Mouse (Mus musculus) megakaryocyte-erythroid progenitor cell, adult 5-6 weeks (primary cell): ENCODE data around the gene Rasgef1a. TPM values are rescaled to one million over a fixed set of nuclear protein-coding genes. Genes with fewer than 3 reads are reported as not detected.

Source experiments
- ATAC-seq: replicated peaks from 2 replicates; pipeline ENCODE4 v1.8.0; 2016; ENCODE audit warnings: mild to moderate bottlenecking, inconsistent platforms; ENCODE audit not compliant: severe bottlenecking, poor library complexity, low FRiP score, low TSS enrichment
- total RNA-seq, 2 experiments: library from RNA; stranded (forward) in 1 of 2; stranded (reverse) in 1 of 2; fragments of 200-1000, 215-1000 nt in 1 of 2; fragments of >200 nt in 1 of 2; fragmentation: Nextera tagmentation in 1 of 2; gene quantifications; 2 replicates each; pipeline ENCODE4 v1.2.3; 2014 to 2017

Rasgef1a gene
- total RNA-seq, 2 experiments from 2014 or later = not detected

GRCm38 (mm10) chr6:118019569-118019968, 8.3 kb downstream of the Rasgef1a start:
- ATAC-seq = no peak

DNA sequence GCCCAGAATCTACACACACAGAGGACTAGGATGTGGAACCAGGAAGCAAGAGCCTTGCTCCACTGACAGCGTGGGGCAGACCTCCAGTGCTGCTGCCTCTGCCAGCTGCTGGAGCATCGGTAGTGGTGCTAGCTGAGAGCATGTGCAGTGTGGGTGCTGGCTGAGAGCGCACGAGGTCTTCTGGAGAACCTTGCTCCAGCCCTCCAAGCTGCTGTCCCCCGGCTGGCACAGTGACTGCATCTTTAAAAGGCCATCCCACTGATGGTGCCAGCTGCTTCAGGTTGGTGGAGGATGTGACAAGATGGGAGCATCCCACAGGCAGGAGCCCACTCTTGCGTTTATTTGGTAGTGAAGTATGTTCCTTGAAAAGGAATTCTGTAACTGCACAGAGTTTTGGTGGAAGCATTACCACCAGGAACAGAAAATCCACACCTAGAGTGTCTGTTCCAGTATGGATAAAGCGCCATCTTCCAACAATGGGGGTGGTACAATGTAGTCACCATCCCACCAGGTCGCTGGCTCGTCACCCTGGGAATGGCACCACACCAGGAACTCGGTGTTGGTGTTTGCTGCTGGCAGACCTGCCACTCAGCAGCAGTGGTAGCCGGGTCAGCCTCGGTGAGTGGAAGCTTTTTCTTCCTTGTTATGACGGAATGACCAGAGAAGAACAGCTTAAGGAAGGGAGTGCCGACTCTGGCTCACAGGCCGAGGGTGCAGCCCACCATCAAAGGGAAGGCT, 11.8 kb downstream of the Rasgef1a start:
- no peak for ATAC-seq

GRCm38 (mm10) chr6:118027036-118027435, 15.8 kb downstream of the Rasgef1a start:
- ATAC-seq = no peak

- no peak for ATAC-seq
These were observed 20.2 kb downstream of the Rasgef1a start for GRCm38 (mm10) chr6:118031467-118031866.

- ATAC-seq = no peak
These were observed 24.4 kb downstream of the Rasgef1a start for GRCm38 (mm10) chr6:118035639-118036038.

DNA sequence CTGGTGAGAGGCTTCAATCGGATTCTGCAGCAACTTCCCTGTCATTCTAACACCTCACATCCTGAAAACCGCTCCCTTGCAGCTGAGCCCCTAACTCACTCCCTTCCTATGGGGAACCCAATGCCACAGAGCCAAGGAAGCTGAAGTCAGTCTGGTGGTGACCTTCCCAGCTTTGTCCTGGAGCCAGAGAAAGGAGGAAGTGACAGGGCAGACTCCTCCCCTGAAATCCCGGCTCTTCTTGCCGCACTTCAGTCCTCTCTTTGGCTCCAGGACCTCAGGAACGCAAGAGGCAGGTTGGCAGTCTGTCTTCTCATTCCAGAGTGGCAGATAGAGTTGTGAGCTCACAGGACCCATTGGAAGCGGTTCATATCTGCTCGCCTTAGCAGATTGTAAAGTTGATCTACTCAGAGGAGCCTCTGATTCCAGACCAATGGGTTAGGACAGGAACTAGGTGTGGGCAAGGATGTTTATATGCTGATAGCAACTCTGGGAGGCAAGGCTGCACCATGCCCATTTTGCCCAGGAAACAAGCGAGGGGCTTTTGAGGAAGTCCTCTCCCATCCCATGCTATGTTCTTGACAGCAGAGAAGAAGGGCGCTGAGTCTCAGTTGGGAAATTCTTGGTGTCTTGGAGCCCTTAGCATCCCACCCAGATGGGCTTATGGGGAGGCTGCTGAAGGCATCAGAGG, 25.0 kb downstream of the Rasgef1a start:
- ATAC-seq = no peak

GRCm38 (mm10) chr6:118036866-118037265, 25.6 kb downstream of the Rasgef1a start:
- no peak for ATAC-seq

DNA sequence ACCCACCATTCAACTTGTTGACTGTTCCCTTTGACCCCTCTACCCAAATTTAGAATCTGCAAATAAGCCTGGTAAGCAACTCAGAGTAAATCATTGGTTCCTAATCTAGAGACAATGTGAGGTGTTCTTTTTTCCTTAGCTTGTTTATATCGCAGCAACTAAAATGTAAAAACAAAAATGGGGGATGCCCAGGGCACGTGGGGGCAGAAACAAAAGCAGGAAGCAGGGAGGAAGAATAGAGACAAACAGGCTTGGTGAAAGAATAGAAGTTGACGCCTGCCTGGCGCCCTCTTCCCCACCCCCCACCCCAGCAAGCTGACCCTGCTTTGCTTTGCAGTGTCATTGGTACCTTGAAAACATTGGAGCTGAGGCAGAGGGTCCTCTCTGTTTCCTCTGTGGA, 33.9 kb downstream of the Rasgef1a start:
- no peak for ATAC-seq

DNA sequence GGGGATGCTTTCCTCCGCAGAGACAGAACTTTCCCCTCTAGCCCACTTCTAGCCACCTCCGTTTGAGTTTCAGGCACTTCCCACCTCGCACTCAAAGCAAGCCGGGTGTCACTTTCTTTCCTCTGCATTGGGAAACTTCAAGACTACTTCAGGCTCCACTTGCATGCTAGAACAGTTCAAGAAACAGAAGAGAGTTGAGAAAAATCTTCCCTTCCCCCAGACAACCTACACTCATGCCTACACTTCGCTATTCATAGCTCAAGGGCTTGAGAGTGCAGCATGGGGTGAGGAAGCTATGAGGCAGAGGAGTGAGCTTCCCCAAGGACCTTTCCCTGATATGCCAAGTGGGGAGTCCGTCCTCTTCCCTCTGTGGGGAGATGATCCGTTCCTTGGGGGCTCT, 34.7 kb downstream of the Rasgef1a start:
- ATAC-seq = no peak

DNA sequence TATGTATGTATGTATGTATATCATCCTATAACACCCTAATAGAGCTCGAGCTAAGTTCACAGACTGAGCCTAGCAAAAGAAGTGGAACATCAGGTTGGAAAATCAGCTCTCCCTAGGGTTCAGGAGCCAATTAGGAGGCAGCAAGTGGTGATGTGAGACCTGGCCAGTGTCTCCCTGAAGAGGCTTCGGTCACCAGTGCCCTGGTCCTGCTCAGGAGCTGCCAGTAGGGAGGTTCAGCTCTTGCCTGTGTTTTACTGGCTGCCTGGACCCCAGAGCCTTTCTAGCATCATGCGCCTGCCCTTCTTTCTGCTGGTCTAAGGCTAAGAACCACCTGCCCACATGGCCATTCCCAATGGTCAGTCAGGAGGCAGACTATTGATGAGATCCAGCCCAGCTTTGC, 35.3 kb downstream of the Rasgef1a start:
- no peak for ATAC-seq

DNA sequence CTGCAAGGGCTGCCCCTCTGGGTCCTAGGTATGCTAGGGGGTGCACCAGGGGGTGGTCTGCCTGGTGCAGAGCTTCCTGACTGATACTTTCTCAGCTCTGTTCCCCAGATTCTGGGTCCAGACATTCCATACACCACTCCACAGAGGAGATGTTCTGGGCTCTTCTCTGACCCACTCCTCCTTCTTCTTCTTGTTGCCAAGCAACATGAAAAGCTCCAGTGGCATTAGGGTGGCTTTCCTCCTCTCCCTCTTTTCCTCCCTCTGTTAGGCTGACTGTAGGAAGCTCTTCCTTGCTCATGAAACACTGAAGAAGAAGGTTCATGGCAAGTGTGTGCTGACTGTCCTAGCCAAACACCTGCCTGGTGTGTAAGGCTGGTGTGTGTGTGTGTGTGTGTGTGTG, 35.7 kb downstream of the Rasgef1a start:
- no peak for ATAC-seq

GRCm38 (mm10) chr6:118047811-118048505, 36.7 kb downstream of the Rasgef1a start:
- no peak for ATAC-seq

GRCm38 (mm10) chr6:118049776-118050175, 38.5 kb downstream of the Rasgef1a start:
- ATAC-seq = no peak

- no peak for ATAC-seq
These were observed 40.2 kb downstream of the Rasgef1a start for GRCm38 (mm10) chr6:118051474-118051873.

- no peak for ATAC-seq
These were observed 44.0 kb downstream of the Rasgef1a start for GRCm38 (mm10) chr6:118055209-118055608.

GRCm38 (mm10) chr6:118061266-118061665, 50.0 kb downstream of the Rasgef1a start:
- no peak for ATAC-seq

DNA sequence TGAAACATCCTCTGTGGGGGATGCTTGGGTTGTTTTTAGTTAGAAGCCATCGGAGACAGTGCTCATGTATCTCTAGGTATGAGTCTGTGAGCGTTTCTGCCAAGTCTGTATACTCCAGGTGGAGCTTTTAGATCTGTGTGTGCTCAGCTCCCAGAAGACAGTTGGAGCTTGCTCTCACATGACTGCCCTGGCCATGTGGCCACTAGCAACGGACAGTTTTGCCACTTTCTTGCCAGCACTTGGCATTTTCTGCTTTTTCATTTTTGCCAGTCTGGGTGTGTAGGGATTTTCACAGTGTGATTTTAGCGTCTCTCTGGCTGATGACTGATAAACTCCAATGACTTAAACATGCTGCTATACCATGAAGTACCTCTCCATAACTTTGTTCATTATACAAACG, 52.0 kb downstream of the Rasgef1a start:
- no peak for ATAC-seq

- no peak for ATAC-seq
These were observed 53.8 kb downstream of the Rasgef1a start for GRCm38 (mm10) chr6:118064968-118065530.

DNA sequence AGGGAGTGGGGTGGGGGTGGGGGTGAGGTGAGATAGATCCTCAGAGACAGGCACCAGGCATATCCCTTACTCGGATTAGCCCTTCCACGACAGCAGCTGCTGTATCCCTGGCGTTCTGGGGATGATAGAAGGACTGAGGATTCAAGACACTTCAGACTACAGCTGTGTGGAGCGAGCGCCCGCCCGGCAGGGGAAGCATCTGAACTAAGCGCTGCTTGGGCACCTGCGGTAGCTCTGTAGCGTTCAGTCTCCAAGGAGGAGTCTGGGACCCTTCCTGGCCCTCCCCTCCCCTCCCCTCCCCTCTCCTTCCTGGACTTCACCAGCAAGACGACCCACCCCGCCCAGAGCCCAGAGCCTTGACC, 54.6 kb downstream of the Rasgef1a start:
- ATAC-seq = no peak
